Mouse (Mus musculus) monocyte, adult 5-6 weeks (primary cell): ENCODE results near the gene Gm14393. TPM values are rescaled to one million over a fixed set of nuclear protein-coding genes. Genes with fewer than 3 reads are reported as not detected.
"Not testable (repeated sequence)": the region's sequence is repeated elsewhere in the genome, so short reads cannot be mapped to it uniquely, and the experiment has no call there.

Experiments
- ATAC-seq: fragments of 153-309, 156-312 bp; replicated peaks from 2 replicates; pipeline ENCODE4 v1.8.0; 2017; ENCODE audit warnings: mild to moderate bottlenecking; ENCODE audit not compliant: low TSS enrichment, insufficient number of reproducible peaks, severe bottlenecking, poor library complexity, low FRiP score
- total RNA-seq: library from RNA; stranded (forward); fragments of 200-1000, 200-491, 200-594 nt; gene quantifications from 3 replicates; pipeline ENCODE4 v1.2.3, GENCODE M21; 2017

The Gm14393 gene
- total RNA-seq, result 0.75 to 0.95 TPM in 2 of 3 replicates, not detected in the other

DNA sequence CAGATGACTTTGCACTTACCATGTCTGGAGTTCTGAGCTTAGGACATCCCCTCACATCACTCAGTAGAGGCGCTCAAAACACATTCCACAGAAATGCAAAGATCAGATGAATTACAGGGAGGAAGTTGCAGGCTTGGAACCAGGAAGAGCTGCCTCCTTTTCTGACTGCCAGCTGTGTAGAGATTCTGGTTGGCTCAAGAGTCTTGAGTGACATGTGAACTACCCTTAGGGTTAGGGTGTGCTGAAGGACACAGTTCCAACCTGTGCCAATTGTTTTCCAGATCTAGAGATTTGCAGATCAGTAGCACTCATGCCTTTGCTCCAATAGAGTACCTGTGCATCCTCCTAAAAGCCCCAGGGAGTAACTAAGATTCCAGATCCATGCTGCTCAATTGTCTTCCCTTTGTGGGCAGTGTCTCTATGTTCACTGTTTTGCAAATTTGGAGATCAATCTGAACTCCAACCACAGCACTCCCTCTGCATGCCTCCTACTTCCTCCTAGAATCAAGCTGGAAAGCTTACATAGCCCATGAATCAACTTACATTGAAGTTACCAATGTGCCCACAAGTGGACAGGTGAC, at the start of gene Gm14393:
Gm14393 (minus strand) TSS at position 101 of the 581 bp plus-strand sequence.
- not testable (repeated sequence) for ATAC-seq

DNA sequence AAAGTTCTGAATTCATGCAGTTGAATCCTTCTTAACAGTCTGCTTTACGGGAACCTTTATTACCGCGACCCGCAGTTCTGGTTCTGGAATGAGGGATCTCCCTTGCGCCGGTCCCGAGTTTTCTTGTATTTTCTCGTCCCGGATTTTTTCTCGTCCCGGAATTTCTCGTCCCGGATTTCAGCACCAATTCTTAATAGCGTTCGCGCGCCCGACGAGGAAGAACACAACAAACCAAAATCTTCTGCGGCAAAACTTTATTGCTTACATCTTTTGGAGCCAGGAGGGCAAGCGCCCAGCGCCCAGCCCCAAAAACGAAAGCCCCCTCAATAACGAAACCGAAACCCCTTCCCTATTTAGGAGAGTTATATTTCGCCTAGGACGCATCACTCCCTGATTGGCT, 23.3 kb downstream of the Gm14393 start:
- not testable (repeated sequence) for ATAC-seq

Other genes starting within 250 kb of the Gm14393 start
- gene Gm14444, start 57.5 kb downstream of the Gm14393 start, total RNA-seq, result not detected in 3 replicates
- gene Gm14399, start 74.2 kb upstream of the Gm14393 start, total RNA-seq, result 3.6 to 11.4 TPM (median 7.2 TPM) in 3 replicates
- not detected in 3 replicates for gene Gm14443, start 108.1 kb upstream of the Gm14393 start, total RNA-seq
- 5.2 to 21.0 TPM (median 17.6 TPM) in 3 replicates for gene Gm14391, start 139.1 kb upstream of the Gm14393 start, total RNA-seq
- 2.7 to 7.3 TPM in 2 of 3 replicates, not detected in the other for gene Gm14440, start 207.3 kb upstream of the Gm14393 start, total RNA-seq